Mouse (Mus musculus): ENCODE measurements at regions not wholly inside any gene's neighbourhood (a gene's known extent, or its start where the extent isn't known, plus 50 kb on each side); places are given as distances from the start of the nearest gene placed in this dataset.

- TF ChIP-seq POLR2A (IDR thresholded peaks at IDR 0.05; ENCODE audit: borderline replicate concordance, extremely low read depth, insufficient read depth, insufficient read length, poor library complexity, severe bottlenecking) (no peak), CTCF (IDR thresholded peaks at IDR 0.05; ENCODE audit: borderline replicate concordance, extremely low read depth, insufficient read depth, insufficient read length) (no peak)
Observed at GRCm38 (mm10) chr4:124048348-124048831, 130.6 kb upstream of the 4930535I16Rik start.

Data from brain, embryonic 14.5 days (tissue).